Mouse (Mus musculus): ENCODE results near the gene Rab40c.

DNA sequence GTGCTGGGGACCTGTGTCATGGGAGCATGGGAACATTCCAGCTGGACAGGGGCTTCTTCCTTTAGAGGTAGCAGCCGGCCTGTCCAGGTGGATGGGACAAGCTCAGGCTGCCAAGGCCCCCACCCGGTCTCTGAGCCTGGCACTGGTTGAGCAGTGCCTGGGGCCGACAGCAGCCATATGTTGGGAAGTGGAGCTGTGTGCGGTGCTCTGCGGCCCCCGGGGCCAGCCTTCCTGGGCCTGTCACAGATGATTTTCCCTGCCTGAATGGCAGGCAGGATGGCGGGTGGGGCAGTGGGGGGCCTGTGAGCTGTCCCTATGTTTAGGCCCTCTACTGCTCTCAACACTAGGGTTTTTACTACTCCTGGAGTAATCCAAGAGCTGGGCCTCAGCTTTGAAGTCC lies 36.7 kb upstream of the Rab40c start:
- TF ChIP-seq CTCF (IDR thresholded peaks at IDR 0.05; ENCODE audit: low read depth, low read length) (no peak), TAL1 (conservative IDR thresholded peaks at IDR 0.05; ENCODE audit: low read depth, low read length) (no peak), GATA2 (IDR thresholded peaks at IDR 0.05; ENCODE audit: borderline replicate concordance, low read depth, low read length) (no peak)

Data from G1E (cell line).